Mouse (Mus musculus): Measurements from ENCODE around the gene Btbd10.

Btbd10 gene

DNA sequence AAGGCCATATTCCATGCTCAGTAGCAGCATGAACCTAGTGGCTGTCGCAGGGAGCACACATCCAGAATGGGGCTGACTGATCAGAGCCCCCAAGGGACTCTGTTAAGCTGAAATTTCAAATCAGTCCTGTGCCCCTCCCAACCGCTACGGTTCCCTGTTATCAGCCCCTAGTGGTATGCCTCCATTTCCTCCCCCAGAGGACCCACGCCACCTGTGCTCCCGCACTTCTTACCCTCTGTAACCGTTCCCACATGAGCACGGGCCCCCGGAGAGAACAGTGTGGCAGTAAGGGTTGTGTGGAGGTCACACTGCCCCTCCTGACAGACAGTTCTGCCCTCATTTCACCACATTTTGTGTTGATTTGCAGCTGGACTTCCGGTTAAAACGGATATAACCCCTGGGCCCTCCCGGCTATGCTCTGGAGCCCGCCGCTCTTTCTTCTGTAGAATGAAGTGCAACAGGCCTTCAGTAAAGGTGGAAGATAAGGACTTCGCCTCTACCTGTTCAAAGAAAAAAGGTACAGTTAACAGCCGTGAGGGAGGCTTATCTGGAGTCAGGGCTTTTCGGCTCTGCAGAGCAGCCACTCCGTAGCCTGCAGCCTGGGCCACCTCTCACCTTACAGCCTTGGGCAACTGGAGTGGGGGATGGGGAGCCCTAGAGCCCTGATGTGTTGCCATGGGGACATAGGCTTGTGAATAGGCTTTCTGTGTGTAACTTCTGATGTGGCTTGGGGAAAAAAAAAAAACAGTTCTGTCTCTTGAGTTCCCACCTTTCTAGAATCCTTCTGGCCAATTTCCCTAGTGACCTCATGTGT lies 73.9 kb downstream of the Btbd10 start:
- DNase-seq (ENCODE audit: low read depth, low spot score): peak; percentile 66

DNA sequence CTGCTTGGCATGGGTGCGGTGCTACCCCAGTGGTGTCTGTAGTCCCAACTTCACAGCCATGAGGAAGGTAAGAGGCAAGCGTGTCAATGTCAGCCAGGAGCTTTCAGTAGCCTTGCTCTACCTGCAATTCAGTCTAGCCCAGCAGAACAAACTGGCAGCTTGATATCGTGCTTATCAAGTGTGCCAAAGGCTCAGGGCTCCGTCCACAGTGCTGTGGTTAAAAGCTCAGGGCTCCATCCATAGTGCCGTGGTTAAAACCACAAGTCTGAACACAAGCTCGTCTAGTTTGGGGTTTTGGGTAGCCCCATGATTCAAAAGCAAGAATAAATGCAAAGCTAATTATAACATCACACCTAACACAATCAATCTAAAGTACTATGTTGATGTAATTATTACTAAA lies 74.6 kb downstream of the Btbd10 start:
- DNase-seq (ENCODE audit: low read depth, low spot score): no peak

- no peak for DNase-seq (ENCODE audit: low read depth, low spot score)
Observed at GRCm38 (mm10) chr7:113292193-113292592, 77.0 kb downstream of the Btbd10 start.

- DNase-seq (ENCODE audit: low read depth, low spot score): no peak
Observed at GRCm38 (mm10) chr7:113291741-113292140, 77.5 kb downstream of the Btbd10 start.

- no peak for DNase-seq (ENCODE audit: low read depth, low spot score)
Observed at GRCm38 (mm10) chr7:113289211-113289610, 80.0 kb downstream of the Btbd10 start.

GRCm38 (mm10) chr7:113285405-113285804 lies 83.8 kb downstream of the Btbd10 start:
- no peak for DNase-seq (ENCODE audit: low read depth, low spot score)

DNA sequence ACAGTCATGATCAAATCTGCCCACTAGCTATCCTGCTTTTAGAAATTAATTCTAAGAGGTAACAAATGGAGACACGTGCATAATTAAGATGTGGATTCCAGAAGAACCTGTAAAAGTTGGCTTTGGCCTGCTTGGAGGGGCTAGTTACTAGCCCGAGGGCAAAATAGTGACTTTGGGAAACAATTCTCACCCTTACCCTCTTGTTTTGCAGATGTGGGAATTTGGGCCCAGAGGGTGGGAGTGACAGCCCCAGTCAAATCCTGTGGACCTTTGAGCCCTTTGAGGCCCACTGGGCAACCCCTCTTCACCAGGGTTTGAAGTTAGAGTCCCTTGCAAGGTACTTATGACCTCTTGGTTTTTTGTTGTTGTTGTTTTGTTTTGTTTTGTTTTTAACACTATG lies 89.9 kb downstream of the Btbd10 start:
- no peak for DNase-seq (ENCODE audit: low read depth, low spot score)

GRCm38 (mm10) chr7:113278493-113278892 lies 90.7 kb downstream of the Btbd10 start:
- DNase-seq (ENCODE audit: low read depth, low spot score): no peak

DNA sequence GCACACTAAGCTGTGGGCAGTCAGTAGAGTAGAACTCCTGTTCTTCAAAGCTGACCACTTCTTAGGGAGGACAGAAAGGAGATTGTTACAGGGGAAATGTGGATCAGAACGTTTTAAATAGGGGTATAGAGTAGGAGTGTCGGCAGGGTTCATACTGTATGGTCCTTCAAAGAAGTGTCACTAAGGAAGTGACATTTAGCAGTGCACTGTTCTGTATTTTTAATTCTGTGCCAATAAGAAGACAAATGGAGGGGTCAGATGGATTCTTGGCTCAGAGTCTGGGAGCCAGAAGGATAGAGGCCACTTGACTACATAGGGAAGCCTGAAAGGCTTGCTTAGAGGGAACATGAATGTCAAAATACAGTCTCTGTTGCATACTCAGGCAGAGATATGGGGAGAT lies 91.9 kb downstream of the Btbd10 start:
- DNase-seq (ENCODE audit: low read depth, low spot score): no peak

DNA sequence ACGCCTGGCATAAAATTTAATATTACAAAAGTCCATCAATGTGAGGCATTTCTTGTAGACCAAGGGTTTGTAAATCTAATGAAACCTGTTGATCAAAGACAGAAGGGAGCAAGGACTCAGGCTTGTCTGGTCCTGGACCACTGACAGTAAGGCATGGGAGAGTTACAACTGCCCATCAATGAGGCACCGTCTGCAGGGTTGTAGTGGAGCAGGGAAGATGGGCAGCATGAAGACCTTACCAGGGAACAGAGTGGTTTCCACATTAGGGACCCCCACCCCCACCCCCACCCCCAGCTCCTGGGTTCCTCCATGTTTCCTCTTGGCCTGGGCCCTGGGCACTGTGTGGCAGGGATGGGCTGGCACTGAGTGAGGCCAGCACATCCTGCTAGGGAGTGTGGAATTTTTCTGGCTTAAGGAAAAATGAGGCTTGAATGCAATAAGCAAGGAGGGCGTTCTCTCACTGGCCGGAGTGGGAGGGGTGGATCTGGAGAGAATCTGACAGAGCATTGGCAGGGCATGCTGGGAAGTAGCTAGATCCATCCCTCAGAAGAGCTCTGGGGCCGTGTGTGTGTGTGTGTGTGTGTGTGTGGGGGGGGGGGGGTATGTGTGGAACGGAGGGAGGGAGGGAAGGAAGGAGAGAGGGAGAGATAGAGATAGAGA lies 96.7 kb downstream of the Btbd10 start:
- DNase-seq (ENCODE audit: low read depth, low spot score): no peak

DNA sequence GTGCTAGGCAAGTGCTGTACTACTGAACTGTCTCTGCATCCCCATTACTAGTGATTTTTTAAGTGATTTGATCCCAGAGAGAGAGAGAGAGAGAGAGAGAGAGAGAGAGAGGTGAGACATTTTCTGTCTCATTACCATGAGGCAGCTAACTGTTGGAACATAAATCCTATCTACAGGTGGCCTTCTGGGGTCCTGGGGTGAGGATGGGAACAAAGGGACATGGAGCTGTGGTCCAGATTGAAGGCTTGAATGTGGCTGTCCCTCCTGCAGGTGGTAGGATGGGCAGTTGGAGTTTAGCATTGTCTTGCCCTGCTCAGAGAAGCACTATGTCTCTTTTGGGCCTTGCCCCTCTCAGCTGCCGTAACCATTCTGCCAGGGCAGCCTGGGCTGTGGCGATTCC lies 98.2 kb downstream of the Btbd10 start:
- DNase-seq (ENCODE audit: low read depth, low spot score): no peak

GRCm38 (mm10) chr7:113270551-113270950 lies 98.6 kb downstream of the Btbd10 start:
- no peak for DNase-seq (ENCODE audit: low read depth, low spot score)

GRCm38 (mm10) chr7:113269921-113270320 lies 99.3 kb downstream of the Btbd10 start:
- DNase-seq (ENCODE audit: low read depth, low spot score): no peak

DNA sequence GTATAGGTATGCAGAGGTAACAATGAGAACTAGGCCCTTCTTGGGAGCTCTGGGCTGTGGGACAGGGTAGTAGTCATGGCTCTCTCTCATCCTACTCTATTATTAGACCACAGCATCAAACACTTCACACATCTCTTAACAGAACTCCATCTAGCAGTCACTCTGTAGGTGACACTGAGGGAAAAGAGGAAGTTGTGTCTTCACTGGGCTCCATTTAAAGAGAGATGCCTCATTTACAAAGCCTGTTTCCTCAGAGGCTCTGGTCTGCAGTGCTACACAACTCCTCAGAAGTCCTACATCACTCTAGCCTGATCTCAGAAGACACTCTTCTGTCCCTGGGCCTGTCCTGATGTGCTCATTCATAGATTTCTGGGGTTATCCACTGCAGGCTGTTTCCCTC lies 100.1 kb downstream of the Btbd10 start:
- DNase-seq (ENCODE audit: low read depth, low spot score): no peak

GRCm38 (mm10) chr7:113268287-113268686 lies 100.9 kb downstream of the Btbd10 start:
- peak; percentile 70 for DNase-seq (ENCODE audit: low read depth, low spot score)
